Mouse (Mus musculus): ENCODE data around the gene Mylk3.

- TF ChIP-seq CTCF (IDR thresholded peaks at IDR 0.05; ENCODE audit: low read depth, low read length) (no peak), EP300 (IDR thresholded peaks at IDR 0.05; ENCODE audit: insufficient read depth, low read depth, low read length) (no peak), POLR2A (IDR thresholded peaks at IDR 0.05; ENCODE audit: insufficient read depth, low read length) (no peak)
Observed at GRCm38 (mm10) chr8:85298600-85299433, 87.3 kb downstream of the Mylk3 start.

Measured in ES-Bruce4 (cell line).